Mouse (Mus musculus) kidney, embryonic 15.5 days (tissue): ENCODE measurements around the gene Cphx3. TPM values are rescaled to one million over a fixed set of nuclear protein-coding genes. Genes with fewer than 3 reads are reported as not detected.
"Not testable (repeated sequence)": the region's sequence is repeated elsewhere in the genome, so short reads cannot be mapped to it uniquely, and the experiment has no call there.

Experiments used
- ATAC-seq: fragments of 200-750 bp; cut with Nextera tagmentation; replicated peaks from 2 replicates; pipeline ENCODE4 v1.8.0; 2017; ENCODE audit warnings: moderate TSS enrichment; ENCODE audit not compliant: low FRiP score
- H3K27ac ChIP-seq: fragments of 300-500 bp; sonication (generic); 2 replicates; pipeline ENCODE4 v1.5.1; 2015; ENCODE audit warnings: mild to moderate bottlenecking, inconsistent platforms
- H3K27me3 ChIP-seq: fragments of 300-500 bp; sonication (generic); 2 replicates; pipeline ENCODE4 v1.6.1; 2015; ENCODE audit warnings: inconsistent platforms
- H3K36me3 ChIP-seq: fragments of 300-500 bp; sonication (generic); 2 replicates; pipeline ENCODE4 v1.6.1; 2015; ENCODE audit warnings: inconsistent platforms
- H3K4me1 ChIP-seq: fragments of 300-500 bp; sonication (generic); 2 replicates; pipeline ENCODE4 v1.6.1; 2015; ENCODE audit warnings: inconsistent platforms
- H3K4me2 ChIP-seq: fragments of 300-500 bp; sonication (generic); 2 replicates; pipeline ENCODE4 v1.6.1; 2015; ENCODE audit warnings: moderate library complexity, mild to moderate bottlenecking, inconsistent platforms
- H3K4me3 ChIP-seq: fragments of 300-500 bp; sonication (generic); replicated peaks from 2 replicates; pipeline ENCODE4 v1.5.1; 2015; ENCODE audit warnings: mild to moderate bottlenecking, inconsistent platforms
- H3K9ac ChIP-seq: fragments of 300-500 bp; sonication (generic); 2 replicates; pipeline ENCODE4 v1.6.1; 2015; ENCODE audit warnings: mild to moderate bottlenecking, inconsistent platforms
- H3K9me3 ChIP-seq: fragments of 300-500 bp; sonication (generic); replicated peaks from 2 replicates; pipeline ENCODE4 v1.6.1; 2016; ENCODE audit warnings: inconsistent platforms
- WGBS: fragments of 180-500 bp; shearing (Covaris S2); methylation state at CpG from one replicate; pipeline ENCODE4 v1.1.7; 2015; ENCODE audit warnings: mixed read lengths; 5-methylcytosine and 5-hydroxymethylcytosine counted together
- polyA plus RNA-seq: library from polyadenylated mRNA; unstranded; fragments of >200 nt; fragmentation: Nextera tagmentation; extraction: Ambion mirVana; gene quantifications from 2 replicates; pipeline ENCODE4 v1.2.1, GENCODE M21; 2015

Gene Cphx3
- polyA plus RNA-seq, 1 experiment from 2014 or later = 0.12 TPM

GRCm38 (mm10) chr14:26182380-26182779 is 100.3 kb downstream of the Cphx3 start, which contains the start of gene Plac9b:
Gene Plac9b, minus strand, starts transcription at chr14:26182480.
- H3K27me3 ChIP-seq, H3K4me3 ChIP-seq, H3K36me3 ChIP-seq, ATAC-seq, H3K4me1 ChIP-seq, H3K27ac ChIP-seq, H3K4me2 ChIP-seq, H3K9ac ChIP-seq, H3K9me3 ChIP-seq: not testable (repeated sequence)
- no CpG with 5 or more reads among the region's 10 CpGs for WGBS

- H3K27ac ChIP-seq, H3K36me3 ChIP-seq, ATAC-seq, H3K4me3 ChIP-seq, H3K27me3 ChIP-seq, H3K4me1 ChIP-seq, H3K9ac ChIP-seq, H3K9me3 ChIP-seq, H3K4me2 ChIP-seq: not testable (repeated sequence)
- WGBS = no CpG with 5 or more reads among the region's 9 CpGs
These were observed 104.5 kb downstream of the Cphx3 start for GRCm38 (mm10) chr14:26186638-26187037.

- H3K4me2 ChIP-seq, ATAC-seq, H3K36me3 ChIP-seq, H3K27ac ChIP-seq, H3K4me3 ChIP-seq, H3K27me3 ChIP-seq, H3K9ac ChIP-seq, H3K4me1 ChIP-seq, H3K9me3 ChIP-seq: not testable (repeated sequence)
- WGBS = no CpG with 5 or more reads among the region's 8 CpGs
These were observed 106.3 kb downstream of the Cphx3 start for GRCm38 (mm10) chr14:26188361-26188760.

GRCm38 (mm10) chr14:26197851-26198250 is 115.8 kb downstream of the Cphx3 start:
- not testable (repeated sequence) for H3K36me3 ChIP-seq

GRCm38 (mm10) chr14:26206197-26206925 is 124.3 kb downstream of the Cphx3 start:
- H3K4me1 ChIP-seq, H3K9ac ChIP-seq, H3K4me3 ChIP-seq, H3K9me3 ChIP-seq, H3K27ac ChIP-seq, H3K36me3 ChIP-seq, H3K27me3 ChIP-seq, H3K4me2 ChIP-seq: not testable (repeated sequence)
- no CpG with 5 or more reads among the region's 44 CpGs for WGBS
- peak; percentile 83 for ATAC-seq

More at GRCm38 (mm10) chr14:26197851-26198250, 115.8 kb downstream of the Cphx3 start:
- not testable (repeated sequence) for H3K9ac ChIP-seq, H3K27me3 ChIP-seq, H3K9me3 ChIP-seq, H3K4me3 ChIP-seq, ATAC-seq, H3K4me1 ChIP-seq, H3K27ac ChIP-seq, H3K4me2 ChIP-seq
- WGBS = no CpG with 5 or more reads among the region's 3 CpGs

GRCm38 (mm10) chr14:26206926-26207247 is 124.8 kb downstream of the Cphx3 start, which contains the start of gene Tmem254b:
Gene Tmem254b, minus strand, starts transcription at chr14:26207041.
- not testable (repeated sequence) for H3K27me3 ChIP-seq, H3K4me1 ChIP-seq, H3K9ac ChIP-seq, H3K27ac ChIP-seq, H3K4me2 ChIP-seq, H3K4me3 ChIP-seq, H3K36me3 ChIP-seq, H3K9me3 ChIP-seq
- ATAC-seq = peak; percentile 77; the same call in 1 of the 2 replicates
- WGBS = no CpG with 5 or more reads among the region's 10 CpGs

GRCm38 (mm10) chr14:26216233-26217000 is 134.3 kb downstream of the Cphx3 start:
- not testable (repeated sequence) for H3K9ac ChIP-seq, H3K9me3 ChIP-seq, H3K27ac ChIP-seq, H3K36me3 ChIP-seq, H3K27me3 ChIP-seq, H3K4me2 ChIP-seq, H3K4me3 ChIP-seq, H3K4me1 ChIP-seq, ATAC-seq
- WGBS = no CpG with 5 or more reads among the region's 5 CpGs

- not testable (repeated sequence) for H3K27me3 ChIP-seq, H3K4me1 ChIP-seq, H3K27ac ChIP-seq, H3K4me3 ChIP-seq, H3K36me3 ChIP-seq, H3K9me3 ChIP-seq, ATAC-seq, H3K4me2 ChIP-seq, H3K9ac ChIP-seq
- WGBS = no CpG with 5 or more reads among the region's 2 CpGs
These were observed 155.1 kb downstream of the Cphx3 start for GRCm38 (mm10) chr14:26237183-26237582.

- no CpG with 5 or more reads among the region's 25 CpGs for WGBS
- not testable (repeated sequence) for H3K27ac ChIP-seq, H3K4me3 ChIP-seq, H3K36me3 ChIP-seq, H3K27me3 ChIP-seq, H3K4me1 ChIP-seq, H3K9ac ChIP-seq, H3K9me3 ChIP-seq, H3K4me2 ChIP-seq
- ATAC-seq = peak; percentile 43; the same call in 1 of the 2 replicates
These were observed 175.9 kb downstream of the Cphx3 start, which contains the start of gene Duxbl3 for GRCm38 (mm10) chr14:26257756-26258617. Gene Duxbl3, plus strand, starts transcription at chr14:26257962.

GRCm38 (mm10) chr14:26258729-26259128 is 176.6 kb downstream of the Cphx3 start:
- not testable (repeated sequence) for ATAC-seq, H3K36me3 ChIP-seq, H3K27ac ChIP-seq, H3K9ac ChIP-seq, H3K27me3 ChIP-seq, H3K4me1 ChIP-seq, H3K4me3 ChIP-seq, H3K9me3 ChIP-seq, H3K4me2 ChIP-seq
- WGBS = no CpG with 5 or more reads among the region's 6 CpGs
